Mouse (Mus musculus) left cerebral cortex, postnatal 4 days (tissue): ENCODE data around the gene Ldhb. TPM values are rescaled to one million over a fixed set of nuclear protein-coding genes. Genes with fewer than 3 reads are reported as not detected.

Experiments used
- DNase-seq: peaks from one replicate; pipeline ENCODE4 v3.0.0-alpha.2; 2022
- intact Hi-C: fragments of 180-260 bp; cut with DNase I; formaldehyde crosslinking; loops from one replicate; pipeline ENCODE4 v1.15.1; 2025
- total RNA-seq, 2 experiments: library from RNA; stranded (reverse); gene quantifications; 2 replicates each; pipeline ENCODE4 v1.2.3; 2021

The Ldhb gene
- 100 to 1,000 TPM; 205 to 218 TPM for total RNA-seq

- intact Hi-C loops, result loop anchor here (5.0 kb wide), 1 partner anchor 120 kb away; the partner anchor contains the start of genes Golt1b and Recql
- DNase-seq, result peak; percentile 89
Measured at GRCm38 (mm10) chr6:142507785-142508162, at the start of gene Ldhb. Gene Ldhb, minus strand, starts transcription at chr6:142507957.

- intact Hi-C loops, result no loop called here
- DNase-seq, result no peak
Measured at GRCm38 (mm10) chr6:142555988-142556387, 48.2 kb upstream of the Ldhb start.

DNA sequence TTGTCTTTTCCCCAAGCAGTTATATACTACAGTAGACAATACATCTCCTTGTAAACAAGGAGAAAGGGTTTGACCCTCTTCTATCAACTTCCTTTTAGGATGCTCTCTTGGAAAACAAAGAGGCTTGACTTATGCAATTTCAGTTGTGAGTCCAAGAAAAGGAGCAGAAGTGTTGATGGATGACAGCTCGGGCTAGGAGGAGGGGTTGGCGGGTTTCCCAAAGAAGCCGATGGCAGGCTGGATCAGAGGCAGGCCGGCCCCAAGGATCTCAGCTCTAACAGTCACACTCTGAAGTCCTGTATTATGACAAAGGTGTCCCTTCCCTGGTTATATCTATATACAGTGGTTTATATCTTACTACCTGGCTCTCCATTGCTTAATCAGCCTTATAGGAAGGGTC, 43.7 kb upstream of the Ldhb start:
- intact Hi-C loops, result no loop called here

GRCm38 (mm10) chr6:142550871-142551270, 43.1 kb upstream of the Ldhb start:
- no peak for DNase-seq
- intact Hi-C loops, result no loop called here

More for the DNA sequence above, 43.7 kb upstream of the Ldhb start:
- peak; percentile 45 for DNase-seq

DNA sequence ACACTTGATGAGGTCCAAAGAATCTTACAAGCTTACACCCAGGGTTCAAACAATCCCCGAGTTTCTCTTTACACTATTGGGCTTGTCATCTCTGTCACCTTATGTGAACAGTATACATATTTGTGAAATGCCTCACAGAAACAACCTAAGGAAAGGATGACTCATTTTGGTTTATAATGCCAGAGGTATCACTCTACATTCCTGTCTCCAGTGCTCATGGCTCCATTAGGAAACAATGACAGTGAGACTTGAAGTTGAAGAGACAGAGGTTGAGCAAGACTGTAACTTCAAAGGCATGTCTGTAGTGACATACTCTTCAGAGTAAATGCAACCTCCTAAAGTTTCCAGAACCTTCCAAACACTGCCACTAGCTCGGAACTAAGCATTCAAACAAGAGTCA, 40.6 kb upstream of the Ldhb start:
- intact Hi-C loops, result no loop called here
- no peak for DNase-seq

- intact Hi-C loops, result no loop called here
- no peak for DNase-seq
Measured at GRCm38 (mm10) chr6:142545132-142545531, 37.4 kb upstream of the Ldhb start.

- intact Hi-C loops, result no loop called here
- no peak for DNase-seq
Measured at GRCm38 (mm10) chr6:142543648-142544047, 35.9 kb upstream of the Ldhb start.

GRCm38 (mm10) chr6:142542800-142543175, 35.0 kb upstream of the Ldhb start:
- DNase-seq, result no peak
- intact Hi-C loops, result no loop called here

GRCm38 (mm10) chr6:142542082-142542799, 34.5 kb upstream of the Ldhb start:
- intact Hi-C loops, result no loop called here
- DNase-seq, result no peak

GRCm38 (mm10) chr6:142540561-142541160, 32.9 kb upstream of the Ldhb start:
- DNase-seq, result no peak
- intact Hi-C loops, result no loop called here

- intact Hi-C loops, result no loop called here
- no peak for DNase-seq
Measured at GRCm38 (mm10) chr6:142540131-142540530, 32.4 kb upstream of the Ldhb start.

GRCm38 (mm10) chr6:142538503-142538902, 30.7 kb upstream of the Ldhb start:
- DNase-seq, result no peak
- intact Hi-C loops, result no loop called here

GRCm38 (mm10) chr6:142533412-142533811, 25.7 kb upstream of the Ldhb start:
- intact Hi-C loops, result no loop called here
- no peak for DNase-seq

GRCm38 (mm10) chr6:142532686-142533085, 24.9 kb upstream of the Ldhb start:
- intact Hi-C loops, result no loop called here
- no peak for DNase-seq

GRCm38 (mm10) chr6:142532141-142532540, 24.4 kb upstream of the Ldhb start:
- intact Hi-C loops, result no loop called here
- DNase-seq, result no peak

DNA sequence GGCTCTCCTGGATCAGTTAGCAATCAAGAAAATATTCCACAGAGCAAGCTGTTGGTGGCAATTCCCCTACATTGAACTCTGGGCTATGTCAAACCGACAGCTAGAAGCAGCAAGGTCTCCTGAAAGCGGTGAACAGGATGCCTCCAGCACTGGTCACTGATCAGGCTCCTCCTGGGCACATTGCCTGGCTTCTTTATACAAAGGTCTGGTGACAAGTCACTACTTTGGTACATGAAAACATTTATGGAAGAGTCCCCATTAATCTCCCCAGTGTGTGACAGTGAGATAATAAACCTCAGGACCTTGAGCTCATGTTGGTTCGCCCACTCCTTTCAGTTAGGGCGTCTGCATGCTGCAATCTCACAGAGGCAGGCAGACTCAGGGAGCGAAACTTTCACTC, 22.6 kb upstream of the Ldhb start:
- intact Hi-C loops, result no loop called here

GRCm38 (mm10) chr6:142529680-142530079, 21.9 kb upstream of the Ldhb start:
- intact Hi-C loops, result no loop called here
- DNase-seq, result no peak

More for the DNA sequence above, 22.6 kb upstream of the Ldhb start:
- DNase-seq, result no peak

DNA sequence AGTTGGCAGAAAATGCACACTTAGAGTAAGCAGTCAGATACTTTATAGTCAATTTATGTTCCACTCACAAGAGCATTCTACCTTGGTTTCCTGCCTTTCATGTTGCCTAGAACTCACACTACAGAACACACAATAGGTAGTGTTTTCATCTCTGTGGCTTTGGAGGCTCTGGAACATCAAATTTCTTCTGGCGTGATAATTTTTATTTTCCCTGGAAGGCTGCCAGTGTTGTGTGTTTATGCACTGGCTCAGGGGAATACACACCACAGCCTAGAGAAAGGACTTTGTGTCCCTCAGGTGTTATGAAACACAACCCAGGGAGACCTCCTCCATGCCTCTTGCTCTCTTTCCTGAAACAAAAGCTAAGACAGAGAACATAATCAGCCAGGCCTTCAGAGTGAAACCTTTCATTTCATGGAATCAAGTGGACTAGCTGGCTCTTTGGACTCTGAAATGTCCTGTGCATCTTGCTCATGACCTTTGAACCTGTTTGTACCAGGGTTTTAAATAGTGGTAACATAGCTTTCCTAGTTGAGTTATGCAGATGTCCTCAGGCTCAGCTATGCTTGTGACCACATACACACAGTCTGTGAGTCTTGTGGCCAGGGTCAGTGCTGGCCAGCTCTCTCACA, 20.3 kb upstream of the Ldhb start:
- intact Hi-C loops, result no loop called here
- no peak for DNase-seq

- DNase-seq, result peak; percentile 75
- intact Hi-C loops, result loop anchor here (2.0 kb wide), 1 partner anchor 210 kb away; no protein-coding TSS in a partner anchor
Measured at GRCm38 (mm10) chr6:142524635-142525308, 17.0 kb upstream of the Ldhb start.

DNA sequence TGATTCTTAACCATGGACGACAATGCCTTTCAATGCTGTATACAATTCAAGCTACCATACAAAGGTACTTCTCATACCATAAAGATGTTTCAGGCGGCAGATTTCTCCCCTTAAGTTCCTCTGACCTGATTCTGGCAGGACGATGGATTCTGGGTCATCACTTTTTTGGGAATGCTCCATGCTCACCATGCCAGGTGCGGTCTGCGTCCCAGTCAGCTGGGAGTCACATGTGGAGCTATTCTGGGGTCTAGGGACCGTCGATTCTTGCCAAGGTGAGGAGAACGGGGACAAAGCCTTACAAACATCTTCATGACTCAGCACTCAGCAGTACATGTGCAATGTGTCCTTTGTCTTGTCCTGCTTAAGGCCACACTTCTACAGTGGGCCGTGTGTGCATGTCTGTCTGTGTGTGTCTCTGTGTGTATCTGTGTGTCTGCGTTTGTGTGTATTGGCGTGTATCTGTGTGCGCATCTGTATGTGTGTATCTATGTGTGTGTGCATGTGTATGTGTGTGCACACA, 13.9 kb upstream of the Ldhb start:
- intact Hi-C loops, result no loop called here
- no peak for DNase-seq

- intact Hi-C loops, result no loop called here
- DNase-seq, result peak; percentile 11
Measured at GRCm38 (mm10) chr6:142519110-142519509, 11.4 kb upstream of the Ldhb start.
